Mouse (Mus musculus) myocyte (in vitro differentiated cells): Measurements from ENCODE around the gene Cdk5rap1.

Experiments
- CEBPB ChIP-seq: IDR thresholded peaks from 2 replicates; pipeline ENCODE4 v1.6.1; 2011; ENCODE audit warnings: mild to moderate bottlenecking, moderate library complexity; ENCODE audit not compliant: poor library complexity, insufficient read depth, severe bottlenecking
- E2F4 ChIP-seq: IDR thresholded peaks from one replicate; pipeline ENCODE4 v1.6.1; 2011; ENCODE audit warnings: mild to moderate bottlenecking, control low read depth, moderate library complexity; ENCODE audit not compliant: insufficient read depth
- MAX ChIP-seq: IDR thresholded peaks from one replicate; pipeline ENCODE4 v1.6.1; 2011; ENCODE audit warnings: low read depth, mild to moderate bottlenecking, control low read depth
- MYOD1 ChIP-seq, 3 experiments: IDR thresholded peaks; one replicate each; pipeline ENCODE4 v1.6.1; 2011; ENCODE audit warnings: control low read depth in 2 of 3, low read depth in 2 of 3, mild to moderate bottlenecking in 2 of 3, moderate library complexity in 1 of 3; ENCODE audit not compliant: insufficient read length in 2 of 3, control insufficient read depth in 1 of 3
- MYOG ChIP-seq, 3 experiments: IDR thresholded peaks; one replicate each; pipeline ENCODE4 v1.6.1; 2011; ENCODE audit warnings: control low read depth in 2 of 3, low read depth in 2 of 3, mild to moderate bottlenecking in 2 of 3; ENCODE audit not compliant: insufficient read length in 2 of 3, control insufficient read depth in 1 of 3, insufficient read depth in 1 of 3
- POLR2A ChIP-seq: IDR thresholded peaks from one replicate; pipeline ENCODE4 v1.6.1; 2011; ENCODE audit warnings: low read depth, mild to moderate bottlenecking, control low read depth, moderate library complexity; ENCODE audit not compliant: insufficient read length
- POLR2AphosphoS2 ChIP-seq: IDR thresholded peaks from one replicate; pipeline ENCODE4 v1.6.1; 2011; ENCODE audit warnings: low read depth, control low read depth; ENCODE audit not compliant: insufficient read length
- SRF ChIP-seq: IDR thresholded peaks from one replicate; pipeline ENCODE4 v1.6.1; 2011; ENCODE audit warnings: low read depth; ENCODE audit not compliant: control insufficient read depth, insufficient read length
- TCF12 ChIP-seq: IDR thresholded peaks from one replicate; pipeline ENCODE4 v1.6.1; 2011; ENCODE audit warnings: mild to moderate bottlenecking, control low read depth; ENCODE audit not compliant: poor library complexity, insufficient read depth, severe bottlenecking
- TCF3 ChIP-seq: IDR thresholded peaks from one replicate; pipeline ENCODE4 v1.6.1; 2011; ENCODE audit warnings: low read depth, control low read depth; ENCODE audit not compliant: insufficient read length
- USF1 ChIP-seq: IDR thresholded peaks from one replicate; pipeline ENCODE4 v1.6.1; 2011; ENCODE audit warnings: low read depth, mild to moderate bottlenecking, control low read depth, moderate library complexity

DNA sequence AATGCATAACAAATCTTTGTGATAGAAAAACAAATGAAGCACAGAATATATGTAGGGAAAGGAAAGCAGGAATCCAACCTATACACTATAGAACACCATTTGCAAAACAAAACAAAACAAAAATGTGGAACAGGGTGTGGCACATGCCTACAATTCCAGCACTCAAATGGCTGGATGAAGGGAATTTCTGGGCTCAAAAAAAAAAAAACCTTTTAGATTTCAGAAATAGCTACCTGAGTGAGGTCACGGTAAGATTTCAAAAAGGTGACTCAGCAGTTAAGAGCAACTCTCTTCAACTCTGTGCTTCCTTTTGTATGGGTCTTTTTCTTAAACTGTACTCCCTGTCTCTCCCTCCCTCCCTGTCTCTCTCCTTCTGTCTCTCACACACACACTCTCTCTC is 34.6 kb downstream of the Cdk5rap1 start:
- TF ChIP-seq POLR2A (no peak), MYOD1 (IDR thresholded peaks at IDR 0.05; ENCODE audit: control insufficient read depth in 1 of 3, insufficient read length in 2 of 3, low read depth in 2 of 3) (no peak), TCF12 (no peak), USF1 (no peak), POLR2AphosphoS2 (no peak), MAX (no peak), MYOG (IDR thresholded peaks at IDR 0.05; ENCODE audit: control insufficient read depth in 1 of 3, insufficient read depth in 1 of 3, insufficient read length in 2 of 3, low read depth in 2 of 3) (no peak), SRF (no peak), TCF3 (no peak), E2F4 (no peak), CEBPB (no peak)
